Mouse (Mus musculus): ENCODE data around the gene Atp23.

Gene Atp23

GRCm38 (mm10) chr10:126900821-126901487 lies at the start of gene Atp23:
Atp23 (minus strand) TSS chr10:126901355.
- in situ Hi-C loops (cut with MboI; ENCODE audit: low sequenced_read_pairs): no loop called here

GRCm38 (mm10) chr10:126950572-126950971 lies 49.4 kb upstream of the Atp23 start:
- in situ Hi-C loops (cut with MboI; ENCODE audit: low sequenced_read_pairs): no loop called here

GRCm38 (mm10) chr10:126949824-126950223 lies 48.7 kb upstream of the Atp23 start:
- in situ Hi-C loops (cut with MboI; ENCODE audit: low sequenced_read_pairs): no loop called here

GRCm38 (mm10) chr10:126945531-126945930 lies 44.4 kb upstream of the Atp23 start:
- in situ Hi-C loops (cut with MboI; ENCODE audit: low sequenced_read_pairs): no loop called here

GRCm38 (mm10) chr10:126940949-126941348 lies 39.8 kb upstream of the Atp23 start:
- in situ Hi-C loops (cut with MboI; ENCODE audit: low sequenced_read_pairs): no loop called here

- in situ Hi-C loops (cut with MboI; ENCODE audit: low sequenced_read_pairs): no loop called here
These were observed 34.6 kb upstream of the Atp23 start for GRCm38 (mm10) chr10:126935556-126936381.

- in situ Hi-C loops (cut with MboI; ENCODE audit: low sequenced_read_pairs): no loop called here
These were observed 34.0 kb upstream of the Atp23 start for GRCm38 (mm10) chr10:126935121-126935520.

GRCm38 (mm10) chr10:126934561-126934960 lies 33.4 kb upstream of the Atp23 start:
- in situ Hi-C loops (cut with MboI; ENCODE audit: low sequenced_read_pairs): no loop called here

GRCm38 (mm10) chr10:126931760-126932139 lies 30.6 kb upstream of the Atp23 start:
- in situ Hi-C loops (cut with MboI; ENCODE audit: low sequenced_read_pairs): no loop called here

- in situ Hi-C loops (cut with MboI; ENCODE audit: low sequenced_read_pairs): no loop called here
These were observed 30.1 kb upstream of the Atp23 start for GRCm38 (mm10) chr10:126931123-126931759.

- in situ Hi-C loops (cut with MboI; ENCODE audit: low sequenced_read_pairs): no loop called here
These were observed 29.3 kb upstream of the Atp23 start for GRCm38 (mm10) chr10:126930270-126931121.

GRCm38 (mm10) chr10:126929543-126929942 lies 28.4 kb upstream of the Atp23 start:
- in situ Hi-C loops (cut with MboI; ENCODE audit: low sequenced_read_pairs): no loop called here

GRCm38 (mm10) chr10:126928819-126929206 lies 27.7 kb upstream of the Atp23 start:
- in situ Hi-C loops (cut with MboI; ENCODE audit: low sequenced_read_pairs): no loop called here

GRCm38 (mm10) chr10:126928011-126928818 lies 27.1 kb upstream of the Atp23 start:
- in situ Hi-C loops (cut with MboI; ENCODE audit: low sequenced_read_pairs): no loop called here

- in situ Hi-C loops (cut with MboI; ENCODE audit: low sequenced_read_pairs): no loop called here
These were observed 26.2 kb upstream of the Atp23 start for GRCm38 (mm10) chr10:126927101-126927961.

- in situ Hi-C loops (cut with MboI; ENCODE audit: low sequenced_read_pairs): no loop called here
These were observed 24.2 kb upstream of the Atp23 start for GRCm38 (mm10) chr10:126925391-126925790.

GRCm38 (mm10) chr10:126924087-126924486 lies 22.9 kb upstream of the Atp23 start:
- in situ Hi-C loops (cut with MboI; ENCODE audit: low sequenced_read_pairs): no loop called here

GRCm38 (mm10) chr10:126920220-126920619 lies 19.1 kb upstream of the Atp23 start:
- in situ Hi-C loops (cut with MboI; ENCODE audit: low sequenced_read_pairs): no loop called here

- in situ Hi-C loops (cut with MboI; ENCODE audit: low sequenced_read_pairs): loop anchor here (5.0 kb wide), 1 partner anchor 63 kb away; no protein-coding TSS in a partner anchor
These were observed 17.9 kb upstream of the Atp23 start for GRCm38 (mm10) chr10:126919067-126919466.

Data from CH12F3 (cell line).